8 mouse cellular contexts compared by ENCODE assay signal in the genomic region with DNA sequence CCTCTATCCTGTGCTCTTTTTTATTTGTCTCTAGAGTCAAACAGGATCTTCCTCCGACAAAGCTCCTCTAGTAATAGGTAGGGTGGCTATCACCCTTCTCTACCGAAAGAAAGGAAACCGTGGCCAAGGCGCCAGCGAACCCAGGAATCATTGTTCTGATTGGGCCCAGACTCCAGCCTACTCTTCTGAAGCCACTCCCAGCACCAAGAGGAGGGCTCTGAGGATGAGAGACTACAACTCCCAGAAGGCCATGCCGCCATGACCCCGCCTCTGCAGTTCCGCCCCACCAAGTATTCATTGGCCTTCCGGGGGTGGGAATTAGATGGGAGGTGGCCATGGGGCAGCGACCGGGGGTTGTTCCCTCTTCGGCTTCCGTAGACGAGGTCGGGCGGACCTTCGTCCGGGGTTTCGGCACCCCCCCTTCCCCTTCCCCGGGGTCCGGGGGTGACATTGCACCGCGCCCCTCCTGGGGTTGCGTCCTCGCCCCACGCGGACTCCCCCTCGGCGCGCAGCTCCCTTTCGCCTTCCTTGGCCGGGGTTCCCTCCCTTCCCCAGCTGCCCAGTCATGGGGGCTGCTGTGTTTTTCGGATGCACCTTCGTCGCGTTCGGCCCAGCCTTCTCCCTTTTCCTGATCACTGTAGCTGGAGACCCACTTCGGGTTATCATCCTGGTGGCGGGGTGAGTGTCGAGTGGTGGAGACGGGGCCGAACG. TPM values are rescaled to one million over a fixed set of nuclear protein-coding genes. Genes with fewer than 3 reads are reported as not detected.
A peak's percentile ranks its signal among the peaks of the same experiment; 100 is the strongest.
DNase-seq lines count a peak whose midpoint lies in the region; ATAC-seq and TF ChIP-seq lines count a peak whose summit lies in the region.
"Not testable (repeated sequence)": the region's sequence is repeated elsewhere in the genome, so short reads cannot be mapped to it uniquely, and the experiment has no call there.

A gene (plus strand): TSS at position 364 of the 711 bp plus-strand sequence.

- H3K9me3 ChIP-seq in G1E (replicated peaks); forebrain, postnatal 0 days (ENCODE audit: low read length); lung, embryonic 16.5 days (ENCODE audit: control insufficient read depth, low read length): not testable (repeated sequence)

- peak; percentile 99 for ATAC-seq in G1E (ENCODE audit: extremely low read depth, insufficient number of reproducible peaks, low FRiP score, poor library complexity, severe bottlenecking)
- peak; percentile 100 for ATAC-seq in forebrain, postnatal 0 days
- peak; percentile 97 for ATAC-seq in lung, embryonic 16.5 days (ENCODE audit: low read depth)

- H3K27me3 ChIP-seq in G1E (ENCODE audit: insufficient read depth, low read length); forebrain, postnatal 0 days (ENCODE audit: insufficient read depth, low read length); lung, embryonic 16.5 days (ENCODE audit: control insufficient read depth, insufficient read depth, low read depth, low read length): not testable (repeated sequence)

- H3K4me2 ChIP-seq in forebrain, postnatal 0 days (ENCODE audit: low read depth), result peak within 1 kb of the TSS; percentile 78
- H3K4me2 ChIP-seq in lung, embryonic 16.5 days (ENCODE audit: low read depth, low read length), result peak within 1 kb of the TSS; percentile 78

- peak within 1 kb of the TSS; percentile 77 for H3K4me3 ChIP-seq in G1E (ENCODE audit: low read depth, low read length)
- peak within 1 kb of the TSS; percentile 58 for H3K4me3 ChIP-seq in forebrain, postnatal 0 days (ENCODE audit: low read depth, low read length)
- peak within 1 kb of the TSS; percentile 61 for H3K4me3 ChIP-seq in lung, embryonic 16.5 days (ENCODE audit: low read length)

- peak; percentile 99 for DNase-seq in G1E (ENCODE audit: low spot score)
- DNase-seq in cerebellum, adult 18-20 months, result peak; percentile 94 to 99
- DNase-seq in forebrain, postnatal 0 days, result peak; percentile 95
- peak; percentile 96 for DNase-seq in heart, postnatal 4 days
- peak; percentile 90 for DNase-seq in layer of hippocampus, adult 9-10 months (ENCODE audit: low spot score)
- peak; percentile 70 for DNase-seq in ovary, postnatal 10 days (ENCODE audit: low spot score)
- peak; percentile 92 to 95 for DNase-seq in thymus, postnatal 10 days (ENCODE audit: low spot score in 2 of 2)

- H3K27ac ChIP-seq in forebrain, postnatal 0 days (ENCODE audit: low read depth, low read length), result peak within 1 kb of the TSS; percentile 52
- H3K27ac ChIP-seq in lung, embryonic 16.5 days (ENCODE audit: low read length), result peak within 1 kb of the TSS; percentile 92

- peaks cover 30% of the 10 kb centered on the region for H3K36me3 ChIP-seq in G1E (replicated peaks)
- H3K36me3 ChIP-seq in forebrain, postnatal 0 days (ENCODE audit: insufficient read depth); lung, embryonic 16.5 days (ENCODE audit: control insufficient read depth, insufficient read depth, low read length): not testable (repeated sequence)

- TF ChIP-seq CTCF in G1E (IDR thresholded peaks at IDR 0.05; ENCODE audit: low read depth, low read length); forebrain, postnatal 0 days (IDR thresholded peaks at IDR 0.05; ENCODE audit: low read depth): not testable (repeated sequence)

- peaks cover 40% of the 10 kb centered on the region for H3K4me1 ChIP-seq in G1E (ENCODE audit: insufficient read depth, low read depth, low read length)
- H3K4me1 ChIP-seq in forebrain, postnatal 0 days (ENCODE audit: insufficient read depth), result not testable (repeated sequence)
- peaks cover 22% of the 10 kb centered on the region for H3K4me1 ChIP-seq in lung, embryonic 16.5 days (replicated peaks; ENCODE audit: control insufficient read depth, insufficient read depth, low read length)

- peak within 1 kb of the TSS; percentile 73 for H3K9ac ChIP-seq in forebrain, postnatal 0 days
- peak within 1 kb of the TSS; percentile 79 for H3K9ac ChIP-seq in lung, embryonic 16.5 days (ENCODE audit: low read length)

- under 1% methylated on average over 25 of the region's 43 CpGs for WGBS in forebrain, postnatal 0 days
- WGBS in lung, embryonic 16.5 days, result 0% methylated on average over 25 of the region's 43 CpGs

RNA-seq across cellular contexts. Expression of the gene that starts here (rescaled TPM):
- total RNA-seq in G1E (2014; fragmentation: Nextera tagmentation) (27.5 and 35.0 TPM in 2 replicates), G1E (2017) (26.5 and 27.5 TPM in 2 replicates)
- polyA plus RNA-seq in G1E (2012), result 90.6 and 102 TPM in 2 replicates
- 59.3 and 77.2 TPM in 2 replicates for total RNA-seq in forebrain, postnatal 0 days (2014; rRNA removed)
- polyA plus RNA-seq in forebrain, postnatal 0 days (2015; fragmentation: Nextera tagmentation; extraction: Ambion mirVana), result 44.3 and 46.0 TPM in 2 replicates
- total RNA-seq in heart, postnatal 4 days (2021), result 100 to 1,000 TPM; 150 to 162 TPM
- polyA plus RNA-seq in lung, embryonic 16.5 days (2015; fragmentation: Nextera tagmentation; extraction: Ambion mirVana), result 39.1 and 39.4 TPM in 2 replicates

Comparison
In these comparisons a context has a peak if more than half of its experiments do, and no peak if none do; other contexts are left out.
1. Peak in every context shown above with its lines: DNase-seq, ATAC-seq, H3K4me3 ChIP-seq and H3K27ac ChIP-seq.